Mouse (Mus musculus) neutrophil, adult 83 days (primary cell): ENCODE measurements around the gene Lrit2. TPM values are rescaled to one million over a fixed set of nuclear protein-coding genes. Genes with fewer than 3 reads are reported as not detected.

Experiments
- total RNA-seq, 2 experiments: library from RNA; stranded (reverse); gene quantifications; one replicate each; pipeline ENCODE4 v1.2.4; 2023

Lrit2 gene
- not detected for total RNA-seq

GRCm38 (mm10) chr14:37067629-37068028, at the start of gene Lrit2:
Gene Lrit2 (plus strand): TSS chr14:37067929.

GRCm38 (mm10) chr14:37048914-37049410, 18.8 kb upstream of the Lrit2 start, which contains the start of gene Rgr:
Gene Rgr (minus strand): TSS chr14:37048964.

GRCm38 (mm10) chr14:37097956-37098530, 30.3 kb downstream of the Lrit2 start, which contains the start of gene Cdhr1:
Gene Cdhr1 (minus strand): TSS chr14:37098347.

GRCm38 (mm10) chr14:37113922-37114321, 46.2 kb downstream of the Lrit2 start, which contains the start of gene 2610528A11Rik:
Gene 2610528A11Rik (minus strand): TSS chr14:37114022.

Other genes with a start within 250 kb of the Lrit2 start
- 10 to 100 TPM in 1 of 2 experiments, 1 to 10 TPM in 1; 8.9 to 11.4 TPM for gene Ccser2, start 99.2 kb upstream of the Lrit2 start, total RNA-seq
- gene Rgr, start 19.0 kb upstream of the Lrit2 start, total RNA-seq, result not detected
- not detected for gene Lrit1, start 13.1 kb upstream of the Lrit2 start, total RNA-seq
- not detected for gene Cdhr1, start 30.4 kb downstream of the Lrit2 start, total RNA-seq
- gene 2610528A11Rik, start 46.1 kb downstream of the Lrit2 start, total RNA-seq, result not detected
- gene Ghitm, start 67.3 kb downstream of the Lrit2 start, total RNA-seq, result 10 to 100 TPM; 88.6 to 90.3 TPM